Mouse (Mus musculus): ENCODE measurements around the gene Fars2. TPM values are rescaled to one million over a fixed set of nuclear protein-coding genes. Genes with fewer than 3 reads are reported as not detected.
A peak's percentile ranks its signal among the peaks of the same experiment; 100 is the strongest.

The Fars2 gene
- polyA plus RNA-seq (2016; fragmentation: Nextera tagmentation; extraction: Ambion mirVana): 29.5 and 30.0 TPM in 2 replicates

- Histone ChIP-seq H3K27me3 (no peaks in the 10 kb centered on the region), H3K4me2 (peak within 1 kb of the TSS; percentile 88), H3K4me1 (peaks cover 21% of the 10 kb centered on the region), H3K4me3 (replicated peaks) (peak within 1 kb of the TSS; percentile 66), H3K27ac (peak within 1 kb of the TSS; percentile 95), H3K9ac (peak within 1 kb of the TSS; percentile 64), H3K9me3 (no peaks in the 10 kb centered on the region), H3K36me3 (replicated peaks) (no peaks in the 10 kb centered on the region)
- WGBS: under 1% methylated on average over 74 of the region's 75 CpGs
- peak; percentile 99 for ATAC-seq (ENCODE audit: low FRiP score)
Measured at GRCm38 (mm10) chr13:36117143-36118014, at the start of gene Fars2, which contains the start of gene Lyrm4. Fars2 (plus strand) TSS chr13:36117412. Lyrm4 (minus strand) TSS chr13:36117526.

DNA sequence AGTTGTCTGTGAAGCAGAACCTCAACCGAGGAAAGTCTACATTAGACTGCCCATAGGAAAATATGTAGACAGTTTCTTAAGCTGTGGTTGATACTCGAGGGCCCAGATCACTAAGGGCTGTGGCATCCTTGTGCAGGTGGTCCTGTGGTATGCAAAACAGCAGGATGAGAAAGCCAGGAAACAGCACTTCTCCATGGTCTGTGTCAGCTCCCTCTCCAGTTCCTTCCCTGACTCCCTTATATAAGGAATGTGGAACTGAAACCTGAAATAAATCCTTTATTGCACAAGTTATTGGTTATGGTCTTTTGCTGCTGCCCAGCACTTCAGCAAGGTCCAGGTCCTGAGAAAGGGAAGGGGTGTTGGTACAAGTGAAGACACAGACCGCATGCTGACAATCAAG, 42.7 kb upstream of the Fars2 start:
- Histone ChIP-seq H3K9me3 (no peaks in the 10 kb centered on the region), H3K36me3 (replicated peaks) (no peaks in the 10 kb centered on the region), H3K27me3 (no peaks in the 10 kb centered on the region), H3K4me3 (replicated peaks) (no peak overlapping the region), H3K4me2 (no peak overlapping the region), H3K9ac (no peak overlapping the region), H3K4me1 (no peaks in the 10 kb centered on the region), H3K27ac (no peak overlapping the region)
- 87% methylated on average over 3 of the region's 3 CpGs for WGBS
- no peak for ATAC-seq (ENCODE audit: low FRiP score)

GRCm38 (mm10) chr13:36081591-36081990, 35.6 kb upstream of the Fars2 start:
- no peak for ATAC-seq (ENCODE audit: low FRiP score)
- Histone ChIP-seq H3K9me3 (no peaks in the 10 kb centered on the region), H3K4me3 (replicated peaks) (no peak overlapping the region), H3K9ac (no peak overlapping the region), H3K4me2 (no peak overlapping the region), H3K4me1 (no peaks in the 10 kb centered on the region), H3K36me3 (replicated peaks) (no peaks in the 10 kb centered on the region), H3K27ac (no peak overlapping the region), H3K27me3 (no peaks in the 10 kb centered on the region)
- 89% methylated on average over 3 of the region's 3 CpGs for WGBS

GRCm38 (mm10) chr13:36084701-36085100, 32.5 kb upstream of the Fars2 start:
- no peak overlapping the region for H3K9ac ChIP-seq
- no peak for ATAC-seq (ENCODE audit: low FRiP score)
- WGBS: 93% methylated on average over 3 of the region's 3 CpGs
- H3K27ac ChIP-seq: no peak overlapping the region
- no peak overlapping the region for H3K4me2 ChIP-seq
- no peak overlapping the region for H3K4me3 ChIP-seq (replicated peaks)
- no peaks in the 10 kb centered on the region for H3K9me3 ChIP-seq
- no peaks in the 10 kb centered on the region for H3K27me3 ChIP-seq
- H3K4me1 ChIP-seq: no peaks in the 10 kb centered on the region
- H3K36me3 ChIP-seq (replicated peaks): no peaks in the 10 kb centered on the region; the same call in 1 of the 2 replicates

- Histone ChIP-seq H3K4me3 (replicated peaks) (no peak overlapping the region), H3K4me1 (no peaks in the 10 kb centered on the region), H3K9me3 (no peaks in the 10 kb centered on the region), H3K36me3 (replicated peaks) (peaks cover 5% of the 10 kb centered on the region; the same call in 1 of the 2 replicates), H3K27me3 (no peaks in the 10 kb centered on the region), H3K4me2 (no peak overlapping the region), H3K27ac (no peak overlapping the region), H3K9ac (no peak overlapping the region)
- 91% methylated on average over 3 of the region's 3 CpGs for WGBS
- no peak for ATAC-seq (ENCODE audit: low FRiP score)
Measured at GRCm38 (mm10) chr13:36085971-36086370, 31.2 kb upstream of the Fars2 start.

- H3K4me1 ChIP-seq: no peaks in the 10 kb centered on the region
- ATAC-seq (ENCODE audit: low FRiP score): no peak
- no peak overlapping the region for H3K4me2 ChIP-seq
- no peak overlapping the region for H3K27ac ChIP-seq
- peaks cover 11% of the 10 kb centered on the region; the same call in 1 of the 2 replicates for H3K36me3 ChIP-seq (replicated peaks)
- H3K9ac ChIP-seq: no peak overlapping the region
- 94% methylated on average over 5 of the region's 5 CpGs for WGBS
- H3K4me3 ChIP-seq (replicated peaks): no peak overlapping the region
- no peaks in the 10 kb centered on the region for H3K9me3 ChIP-seq
- no peaks in the 10 kb centered on the region for H3K27me3 ChIP-seq
Measured at GRCm38 (mm10) chr13:36086608-36087391, 30.4 kb upstream of the Fars2 start.

- H3K9ac ChIP-seq: no peak overlapping the region
- no peaks in the 10 kb centered on the region for H3K4me1 ChIP-seq
- no peak overlapping the region for H3K4me3 ChIP-seq (replicated peaks)
- H3K4me2 ChIP-seq: no peak overlapping the region
- peaks cover 17% of the 10 kb centered on the region; the same call in 1 of the 2 replicates for H3K36me3 ChIP-seq (replicated peaks)
- WGBS: 91% methylated on average over 2 of the region's 2 CpGs
- no peaks in the 10 kb centered on the region for H3K9me3 ChIP-seq
- H3K27ac ChIP-seq: no peak overlapping the region
- H3K27me3 ChIP-seq: no peaks in the 10 kb centered on the region
- ATAC-seq (ENCODE audit: low FRiP score): no peak
Measured at GRCm38 (mm10) chr13:36087427-36087826, 29.8 kb upstream of the Fars2 start.

- no peak overlapping the region for H3K4me2 ChIP-seq
- H3K27ac ChIP-seq: no peak overlapping the region
- H3K36me3 ChIP-seq (replicated peaks): peaks cover 18% of the 10 kb centered on the region; the same call in 1 of the 2 replicates
- no peak for ATAC-seq (ENCODE audit: low FRiP score)
- no peaks in the 10 kb centered on the region for H3K27me3 ChIP-seq
- H3K4me1 ChIP-seq: no peaks in the 10 kb centered on the region
- H3K4me3 ChIP-seq (replicated peaks): no peak overlapping the region
- no peak overlapping the region for H3K9ac ChIP-seq
- no peaks in the 10 kb centered on the region for H3K9me3 ChIP-seq
- 85% methylated on average over 4 of the region's 4 CpGs for WGBS
Measured at GRCm38 (mm10) chr13:36088168-36088567, 29.0 kb upstream of the Fars2 start.

DNA sequence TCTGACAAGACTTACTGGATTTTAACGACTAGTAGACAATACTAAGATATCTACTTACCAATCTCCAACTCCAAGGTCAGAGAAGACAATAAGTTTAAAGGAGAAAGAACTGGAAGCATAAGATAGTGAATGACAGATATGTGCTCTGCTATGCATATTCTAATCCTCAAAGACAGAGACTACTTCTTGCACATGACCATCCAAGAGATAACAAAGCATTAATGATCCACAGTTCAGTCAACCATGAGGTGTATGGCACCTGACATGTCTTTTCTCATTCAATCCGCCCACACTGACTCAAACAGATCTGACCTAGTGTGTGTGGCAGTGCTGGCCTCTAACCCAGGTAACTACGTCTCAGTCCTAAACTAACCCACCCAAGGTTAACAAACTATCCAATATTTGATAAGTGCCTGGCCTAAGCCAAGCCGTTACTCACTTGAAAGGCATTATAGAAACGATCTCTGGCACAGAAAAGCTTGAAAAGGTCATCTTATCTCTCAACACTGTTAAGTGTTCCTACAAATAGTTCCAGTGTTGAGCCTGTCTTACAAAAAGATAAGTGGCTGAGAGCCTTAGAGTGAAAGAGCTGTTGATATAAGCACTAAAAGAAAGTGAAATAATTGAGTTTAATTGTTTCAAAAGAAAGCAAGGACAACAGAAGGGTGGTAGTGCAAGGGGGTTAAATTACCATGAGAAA, 20.4 kb upstream of the Fars2 start:
- H3K27me3 ChIP-seq: no peaks in the 10 kb centered on the region
- no peak overlapping the region for H3K27ac ChIP-seq
- no peak overlapping the region for H3K4me3 ChIP-seq (replicated peaks)
- WGBS: 84% methylated on average over 5 of the region's 5 CpGs
- no peak overlapping the region for H3K4me2 ChIP-seq
- no peak for ATAC-seq (ENCODE audit: low FRiP score)
- H3K9ac ChIP-seq: no peak overlapping the region
- H3K36me3 ChIP-seq (replicated peaks): 0 out of 2 replicates have a peak, but pooled peaks cover 7% of the 10 kb centered on the region
- no peaks in the 10 kb centered on the region for H3K9me3 ChIP-seq
- H3K4me1 ChIP-seq: no peaks in the 10 kb centered on the region

- WGBS: 85% methylated on average over 6 of the region's 6 CpGs
- ATAC-seq (ENCODE audit: low FRiP score): no peak
- Histone ChIP-seq H3K4me3 (replicated peaks) (no peak overlapping the region), H3K4me2 (no peak overlapping the region), H3K36me3 (replicated peaks) (no peaks in the 10 kb centered on the region), H3K4me1 (no peaks in the 10 kb centered on the region), H3K9me3 (no peaks in the 10 kb centered on the region), H3K27ac (no peak overlapping the region), H3K27me3 (no peaks in the 10 kb centered on the region), H3K9ac (no peak overlapping the region)
Measured at GRCm38 (mm10) chr13:36105591-36105990, 11.6 kb upstream of the Fars2 start.

DNA sequence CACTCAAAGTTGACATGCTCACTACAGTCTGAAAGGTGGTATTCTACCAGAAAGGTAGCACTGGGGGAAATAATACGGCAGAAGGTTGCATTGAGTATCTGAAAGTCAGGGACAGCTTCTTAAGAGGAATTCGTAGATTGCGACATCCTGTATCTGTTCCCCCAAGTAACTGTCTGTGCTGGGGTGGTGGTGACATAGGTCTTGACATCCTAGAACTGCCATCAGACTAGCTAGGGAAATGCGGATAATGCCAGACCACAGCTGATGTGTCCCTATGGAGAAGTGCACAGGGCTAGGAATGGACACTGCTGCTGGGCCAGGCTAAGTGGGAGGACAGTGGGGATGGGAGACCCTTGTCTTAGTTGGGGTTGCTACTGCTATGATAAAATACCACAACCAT, 8.7 kb upstream of the Fars2 start:
- no peaks in the 10 kb centered on the region for H3K36me3 ChIP-seq (replicated peaks)
- H3K4me1 ChIP-seq: no peaks in the 10 kb centered on the region
- no peak overlapping the region for H3K27ac ChIP-seq
- WGBS: 97% methylated on average over 4 of the region's 4 CpGs
- no peaks in the 10 kb centered on the region for H3K9me3 ChIP-seq
- H3K27me3 ChIP-seq: no peaks in the 10 kb centered on the region
- no peak for ATAC-seq (ENCODE audit: low FRiP score)
- no peak overlapping the region for H3K4me2 ChIP-seq
- no peak overlapping the region for H3K4me3 ChIP-seq (replicated peaks)
- no peak overlapping the region for H3K9ac ChIP-seq

- Histone ChIP-seq H3K4me1 (peaks cover 7% of the 10 kb centered on the region; the same call in 1 of the 2 replicates), H3K4me2 (no peak overlapping the region), H3K27me3 (no peaks in the 10 kb centered on the region), H3K36me3 (replicated peaks) (no peaks in the 10 kb centered on the region), H3K9ac (no peak overlapping the region), H3K9me3 (no peaks in the 10 kb centered on the region), H3K27ac (no peak overlapping the region), H3K4me3 (replicated peaks) (no peak overlapping the region)
- 95% methylated on average over 2 of the region's 2 CpGs for WGBS
- no peak for ATAC-seq (ENCODE audit: low FRiP score)
Measured at GRCm38 (mm10) chr13:36111331-36111730, 5.9 kb upstream of the Fars2 start.
